Mouse (Mus musculus): Measurements from ENCODE around the gene Marc1.

The Marc1 gene

DNA sequence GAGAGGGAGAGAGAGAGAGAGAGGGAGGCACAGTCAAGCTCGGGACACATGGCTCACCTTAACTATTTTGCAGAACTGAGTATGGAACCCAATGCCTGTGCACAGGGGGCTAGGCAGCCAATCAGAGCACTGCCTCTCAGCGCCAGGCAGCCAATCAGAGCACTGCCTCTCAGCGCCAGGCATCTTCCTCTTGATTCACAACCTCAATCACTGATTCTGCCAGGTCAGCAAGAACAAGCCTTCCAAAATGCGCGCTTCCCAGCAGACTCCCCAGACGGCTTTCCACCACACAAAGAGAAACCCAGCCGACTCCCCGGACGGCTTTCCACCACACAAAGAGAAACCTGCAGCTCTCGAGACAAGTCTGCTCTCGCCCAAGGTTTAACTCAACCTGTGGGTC is 11.6 kb upstream of the Marc1 start:
- DNase-seq (ENCODE audit: low spot score in 2 of 2): peak; percentile 76 to 83

DNA sequence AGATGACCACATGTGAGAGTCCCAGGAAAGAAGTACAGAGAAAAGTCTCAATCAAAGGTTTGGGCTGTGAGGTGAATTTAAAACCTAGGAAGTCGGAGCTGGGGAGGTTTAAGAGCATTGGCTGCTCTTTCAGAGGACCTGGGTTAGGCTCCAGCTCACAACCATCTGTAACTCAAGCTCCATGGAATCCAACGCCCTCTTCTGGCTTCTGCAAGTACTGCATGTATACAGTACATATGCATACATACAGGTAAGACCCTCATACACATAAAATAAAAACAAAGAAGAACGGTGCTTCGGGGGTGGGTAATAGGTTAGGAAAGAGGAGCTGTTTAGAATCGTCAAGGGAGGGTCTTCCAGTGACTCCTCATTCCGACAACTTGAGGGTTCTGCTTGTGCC is 6.7 kb upstream of the Marc1 start:
- DNase-seq (ENCODE audit: low spot score in 2 of 2): no peak

DNA sequence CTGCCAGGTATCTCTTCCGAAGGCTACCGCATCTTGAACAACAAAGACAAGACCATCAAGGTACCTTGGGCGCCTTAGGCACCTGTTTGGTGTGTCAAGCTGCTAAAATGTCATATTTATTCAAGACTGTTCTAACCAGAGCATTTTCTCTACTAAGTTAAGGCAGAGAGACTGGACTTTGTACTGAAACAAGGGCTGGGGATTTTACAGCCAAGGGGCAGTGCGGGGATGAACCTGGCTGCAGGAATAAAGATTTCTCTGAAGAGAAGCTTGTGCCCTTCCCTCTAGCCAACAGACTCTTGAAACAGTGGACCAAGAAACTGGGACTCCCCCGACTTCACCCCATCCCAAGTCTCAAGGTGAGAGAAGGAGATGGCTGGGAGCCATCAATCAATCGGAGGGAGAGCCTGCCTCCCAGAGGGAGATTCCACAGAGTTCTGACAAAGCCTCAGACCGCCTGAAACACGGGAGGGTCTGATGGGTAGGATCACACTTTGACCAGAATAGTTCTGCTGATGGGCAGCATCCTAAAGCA is 670 bp upstream of the Marc1 start:
- no peak for DNase-seq (ENCODE audit: low spot score in 2 of 2)

DNA sequence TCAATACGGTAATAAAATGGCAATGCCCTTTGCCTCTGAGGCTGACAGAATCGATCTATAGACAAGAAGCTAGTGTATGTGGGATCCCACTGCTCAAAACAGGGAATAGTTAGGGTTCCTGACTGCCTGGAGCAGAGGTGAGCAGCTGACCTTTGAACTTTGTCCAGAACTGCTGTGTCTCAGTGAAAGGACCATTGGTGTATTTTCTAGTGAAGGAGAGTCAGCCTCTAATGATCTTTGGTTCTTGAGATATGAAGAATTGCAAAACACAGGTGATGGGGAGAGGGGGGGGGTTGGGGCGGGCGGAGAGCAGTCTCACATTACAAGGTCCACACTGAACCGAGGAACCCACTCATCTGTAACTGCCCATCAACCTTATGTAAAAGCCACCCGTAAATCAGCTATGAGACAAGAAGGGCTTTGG is 1.5 kb downstream of the Marc1 start:
- DNase-seq (ENCODE audit: low spot score in 2 of 2): no peak

DNA sequence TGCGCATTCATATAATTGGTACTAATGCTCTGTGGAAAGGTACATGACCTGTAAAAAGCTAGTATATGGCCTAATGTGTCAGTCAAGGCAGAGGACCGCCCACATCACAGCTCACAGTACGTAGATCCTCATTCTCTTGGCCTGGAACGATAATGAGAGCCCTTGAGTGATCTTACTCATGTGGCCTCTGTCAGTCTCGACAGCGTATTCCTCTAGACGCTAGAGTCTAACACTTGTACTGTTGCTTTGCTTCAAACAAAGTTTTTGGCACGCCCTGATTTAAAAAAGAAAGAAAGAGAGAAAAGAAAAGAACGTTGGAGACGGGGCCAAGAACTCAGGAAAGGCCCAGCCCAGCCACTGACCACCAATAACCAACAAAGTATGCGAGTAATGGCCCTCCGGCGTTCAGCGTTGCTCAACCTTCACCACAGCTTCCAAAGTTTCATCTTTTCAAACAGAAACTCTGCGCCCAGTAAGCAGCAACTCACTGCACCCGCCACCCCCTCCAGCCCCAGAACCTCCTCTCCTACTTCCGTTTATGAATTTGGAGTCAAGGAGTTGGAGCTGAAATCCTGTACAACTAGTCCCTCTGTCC is 2.6 kb downstream of the Marc1 start:
- DNase-seq (ENCODE audit: low spot score in 2 of 2): no peak

DNA sequence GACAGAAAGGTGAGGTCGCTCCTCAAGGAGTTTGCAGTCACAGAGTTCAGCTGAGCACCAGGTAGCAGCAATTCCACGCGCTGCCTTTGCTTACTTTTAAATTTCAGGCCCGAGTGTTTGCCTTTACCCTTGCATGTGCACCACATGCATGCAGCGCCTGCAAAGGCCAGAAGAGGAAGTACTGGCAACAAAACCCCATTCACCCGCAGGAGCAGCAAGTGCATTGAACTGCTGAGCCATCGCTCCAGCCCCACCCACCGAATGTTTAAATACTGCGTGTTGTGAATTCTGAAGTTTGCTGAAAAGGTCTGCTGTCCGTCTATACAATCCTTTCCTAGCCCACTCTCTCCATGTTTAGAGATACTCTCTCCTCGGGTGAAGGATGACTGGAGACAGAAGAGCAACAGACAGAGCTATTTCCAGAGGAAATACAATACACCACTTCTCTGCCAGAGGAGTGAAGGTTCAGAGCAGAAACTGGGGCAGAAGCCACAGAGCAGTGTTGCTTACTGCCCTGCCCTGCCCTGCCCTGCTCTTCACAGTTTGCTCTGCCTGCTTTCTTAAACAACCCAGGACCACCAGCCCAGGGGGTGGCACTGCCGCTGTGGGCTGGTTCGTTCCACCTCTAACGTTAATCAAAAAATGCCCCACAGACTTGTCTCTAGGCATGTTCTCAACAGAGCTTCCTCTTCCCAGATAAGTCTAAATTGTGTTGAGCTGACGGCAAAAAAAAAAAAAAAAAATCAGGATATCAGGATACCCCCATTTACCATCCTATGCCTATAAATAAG is 3.3 kb downstream of the Marc1 start:
- DNase-seq (ENCODE audit: low spot score in 2 of 2): peak in 1 of 2 experiments; percentile 42

DNA sequence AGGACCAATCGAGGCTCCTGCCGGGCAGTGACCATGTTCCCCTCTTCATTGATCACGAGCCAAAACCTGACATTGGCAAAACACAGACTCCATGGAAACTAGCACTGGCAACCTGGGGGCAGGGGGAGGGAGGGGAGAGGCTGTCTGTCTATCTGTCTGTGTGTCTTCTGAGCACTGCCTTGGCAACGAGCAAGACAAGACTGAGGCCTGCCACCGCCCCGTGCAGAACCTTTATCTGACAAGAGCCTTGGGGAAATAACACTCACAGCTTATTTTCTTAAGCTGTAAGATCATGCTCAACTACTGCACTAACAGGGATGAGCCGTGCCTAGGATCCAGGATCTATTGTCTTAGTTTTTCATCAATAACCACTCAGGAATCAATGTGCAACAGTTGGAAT is 4.0 kb downstream of the Marc1 start:
- DNase-seq (ENCODE audit: low spot score in 2 of 2): no peak

DNA sequence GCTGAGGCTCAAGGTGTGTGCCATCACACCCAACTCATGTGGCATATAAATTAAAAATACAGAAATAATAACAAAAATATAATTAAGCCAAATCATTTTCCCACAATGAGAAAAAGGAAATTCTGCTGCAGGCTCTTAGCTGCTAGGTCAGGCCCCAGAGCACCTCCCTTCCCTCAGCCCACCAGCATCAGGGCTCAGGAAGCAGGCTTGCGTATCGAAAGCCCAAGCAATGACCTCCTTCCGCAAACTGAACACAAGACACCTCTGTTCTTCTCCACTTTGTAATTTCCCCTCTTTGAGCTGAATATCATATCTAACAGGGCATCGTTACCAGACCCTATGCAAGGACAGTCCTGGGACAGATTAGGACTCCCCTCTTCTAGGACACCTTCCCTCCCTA is 5.4 kb downstream of the Marc1 start:
- no peak for DNase-seq (ENCODE audit: low spot score in 2 of 2)

DNA sequence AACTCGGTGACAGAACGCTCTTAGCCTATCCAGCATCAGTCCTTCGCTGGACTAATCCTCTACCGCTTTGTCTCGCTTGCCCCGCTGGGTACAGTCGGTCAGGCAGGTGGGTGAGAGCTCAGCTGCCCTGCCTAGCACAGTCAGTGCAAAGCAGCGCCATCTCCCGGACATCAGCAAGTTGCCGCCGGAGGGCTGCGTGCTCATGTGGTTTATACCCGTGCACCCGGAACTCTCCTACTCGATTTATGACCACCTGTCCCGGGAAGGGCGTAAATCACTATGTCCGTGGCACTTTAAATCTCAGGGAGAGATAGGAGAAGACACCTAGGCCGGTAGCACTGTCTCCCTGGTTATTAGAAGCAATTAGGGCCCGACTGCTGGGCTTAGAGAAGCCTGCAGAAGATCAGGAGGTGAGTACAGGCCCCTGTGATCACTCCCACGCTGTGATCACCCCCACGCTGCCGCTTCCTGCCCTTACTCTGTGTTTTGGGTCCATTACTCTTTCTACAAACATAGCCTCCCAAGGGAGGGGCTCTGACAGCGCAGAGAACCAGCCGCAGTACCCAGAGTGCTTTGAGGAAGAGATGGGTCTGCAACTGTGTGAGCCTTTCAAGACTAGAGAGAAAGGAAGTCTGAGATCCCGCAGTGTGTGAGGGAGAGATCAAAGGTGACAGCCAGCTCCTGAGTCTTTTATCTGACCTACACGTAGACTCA is 17.8 kb downstream of the Marc1 start:
- peak in 1 of 2 experiments; percentile 41 for DNase-seq (ENCODE audit: low spot score in 2 of 2)

DNA sequence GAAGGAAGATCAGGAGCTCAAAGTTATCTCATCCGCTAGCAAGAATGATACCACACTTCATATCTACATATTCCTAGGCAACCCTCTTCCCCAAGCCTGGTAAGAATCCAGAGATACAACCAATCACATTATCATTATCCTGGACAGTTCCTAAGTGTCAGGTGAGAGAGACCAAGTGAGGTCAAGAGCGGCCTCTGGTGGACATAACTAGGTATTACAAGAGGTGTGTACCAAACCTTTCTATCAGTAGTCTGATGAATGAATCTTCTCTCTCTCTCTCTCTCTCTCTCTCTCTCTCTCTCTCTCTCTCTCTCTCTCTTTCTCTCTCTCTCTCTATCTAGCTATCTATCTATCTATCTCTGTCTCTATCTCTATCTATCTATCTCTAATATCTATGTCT is 20.0 kb downstream of the Marc1 start:
- peak in 1 of 2 experiments; percentile 53 for DNase-seq (ENCODE audit: low spot score in 2 of 2)

DNA sequence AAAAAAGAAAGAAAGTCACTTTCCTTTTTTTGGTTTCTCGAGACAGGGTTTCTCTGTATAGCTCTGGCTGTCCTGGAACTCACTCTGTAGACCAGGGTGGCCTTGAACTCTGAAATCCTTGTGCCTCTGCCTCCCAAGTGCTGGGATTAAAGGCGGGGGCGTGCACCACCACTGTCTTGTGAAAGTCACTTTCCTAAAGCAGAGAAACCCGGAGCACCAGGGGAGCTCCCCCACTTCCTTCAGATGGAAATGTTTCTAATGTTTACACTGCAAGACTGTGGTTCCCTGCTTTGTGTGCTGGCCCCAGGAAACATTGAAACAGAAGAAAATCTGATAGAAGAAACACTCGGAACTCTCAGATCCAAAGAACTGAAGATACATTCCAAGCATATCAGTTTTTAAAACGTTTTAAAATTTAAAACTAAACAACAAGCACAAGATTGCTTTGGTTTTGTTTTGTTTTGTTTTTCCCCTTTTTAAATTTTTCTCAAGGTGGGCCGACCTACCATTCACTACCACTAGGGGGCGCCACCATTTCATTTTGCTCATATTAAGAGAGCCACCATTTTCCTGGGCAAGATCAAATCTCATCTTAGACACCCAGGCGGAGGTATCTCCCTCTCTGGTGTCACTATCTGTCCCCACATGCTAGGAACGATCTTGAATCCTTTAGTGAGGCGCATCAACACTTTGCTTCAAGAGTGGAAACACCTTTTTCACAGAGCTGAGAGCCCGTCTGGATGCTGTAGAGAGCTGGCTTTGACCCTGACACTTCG is 24.5 kb downstream of the Marc1 start:
- DNase-seq (ENCODE audit: low spot score in 2 of 2): no peak

DNA sequence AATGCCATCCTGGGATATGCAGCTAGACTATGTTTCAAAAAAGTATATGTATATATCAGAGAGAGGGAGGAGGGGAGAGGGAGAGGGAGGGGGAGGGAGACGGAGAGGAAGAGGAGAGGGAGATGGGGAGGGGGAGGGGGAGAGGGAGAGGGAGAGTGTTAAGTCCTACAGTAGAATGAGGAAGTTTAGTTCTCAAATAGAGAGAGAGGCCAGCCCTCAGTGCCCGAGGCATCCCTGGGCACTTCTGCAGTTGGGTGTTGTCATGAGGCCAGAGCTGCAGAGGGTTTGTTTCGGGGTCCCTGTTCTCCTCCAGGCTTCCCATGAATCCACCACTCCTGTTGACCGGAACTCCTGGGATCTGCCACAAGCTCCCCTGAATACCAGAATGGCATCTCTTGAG is 27.5 kb downstream of the Marc1 start:
- no peak for DNase-seq (ENCODE audit: low spot score in 2 of 2)

DNA sequence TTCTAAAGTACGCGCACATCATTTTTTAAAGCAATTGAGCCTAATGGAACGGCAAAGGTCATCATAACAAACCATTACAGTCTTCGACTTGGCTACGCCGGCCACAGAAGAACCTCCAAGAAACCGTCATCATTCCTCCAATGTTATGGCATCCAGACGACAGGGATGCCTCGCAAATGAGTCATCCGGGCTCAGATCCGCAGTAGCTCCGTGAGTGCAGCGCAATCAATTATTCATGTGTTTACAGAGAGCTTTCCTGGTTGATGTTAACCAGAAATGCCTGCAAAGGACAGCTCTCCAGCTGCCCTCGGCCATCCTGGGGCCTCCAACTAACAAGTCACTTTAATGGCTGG is 29.0 kb downstream of the Marc1 start:
- DNase-seq (ENCODE audit: low spot score in 2 of 2): no peak

DNA sequence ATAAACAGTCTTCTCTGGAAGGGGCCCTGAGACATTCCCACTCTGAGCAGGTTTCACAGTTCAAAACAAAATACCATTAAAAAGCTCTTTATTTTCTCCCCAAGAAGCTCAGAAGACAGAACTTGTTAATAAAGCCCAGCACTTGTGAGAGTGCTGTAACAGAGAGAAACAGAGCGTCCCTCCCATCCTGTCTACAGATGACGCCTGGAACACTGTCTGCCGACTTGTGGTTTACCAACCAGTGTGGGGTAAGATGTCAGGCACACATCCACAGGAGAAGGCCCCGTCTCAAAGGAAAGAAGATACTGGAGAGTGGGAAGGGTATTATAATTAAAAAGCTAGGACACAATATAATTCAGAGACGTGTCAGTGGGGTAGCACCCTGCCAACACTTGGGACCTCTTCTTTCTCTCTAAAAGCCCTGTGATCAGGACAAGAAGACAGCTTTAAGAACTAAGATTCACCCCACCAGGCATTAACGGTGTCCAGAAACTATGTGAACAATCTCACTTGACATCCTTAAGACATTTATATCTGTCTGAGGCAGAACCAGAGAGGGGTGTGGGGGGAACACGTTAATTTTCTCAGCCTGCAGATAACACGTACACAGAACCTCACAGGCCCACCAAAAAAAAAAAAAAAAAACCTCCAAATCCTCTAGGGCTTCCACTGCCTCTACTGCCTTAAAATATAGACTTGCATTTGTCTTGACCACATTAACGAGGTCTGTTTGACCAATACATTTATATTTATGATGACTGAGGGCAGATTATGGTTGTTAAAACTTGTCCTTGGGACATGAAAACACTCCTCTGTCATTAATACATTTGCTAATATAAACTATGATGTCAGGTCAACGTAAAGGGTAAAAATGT is 29.6 kb downstream of the Marc1 start:
- no peak for DNase-seq (ENCODE audit: low spot score in 2 of 2)

DNA sequence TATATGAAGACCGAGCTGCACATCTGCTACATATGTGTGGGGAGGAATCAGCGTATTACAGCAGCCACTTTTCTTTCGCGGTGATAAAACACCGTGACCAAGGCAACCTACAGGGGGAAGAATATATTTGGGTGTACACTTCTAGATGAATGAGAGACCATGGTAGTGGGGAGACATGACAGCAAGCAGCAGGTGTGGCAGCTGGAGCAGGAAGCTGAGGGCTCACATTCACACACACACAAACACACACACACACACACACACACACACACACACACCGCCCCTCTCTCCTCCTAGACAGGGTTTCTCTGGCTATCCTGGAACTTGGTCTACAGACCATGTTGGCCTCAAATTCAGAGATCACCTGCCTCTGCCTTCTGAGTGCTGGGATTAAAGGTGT is 33.0 kb downstream of the Marc1 start:
- no peak for DNase-seq (ENCODE audit: low spot score in 2 of 2)

DNA sequence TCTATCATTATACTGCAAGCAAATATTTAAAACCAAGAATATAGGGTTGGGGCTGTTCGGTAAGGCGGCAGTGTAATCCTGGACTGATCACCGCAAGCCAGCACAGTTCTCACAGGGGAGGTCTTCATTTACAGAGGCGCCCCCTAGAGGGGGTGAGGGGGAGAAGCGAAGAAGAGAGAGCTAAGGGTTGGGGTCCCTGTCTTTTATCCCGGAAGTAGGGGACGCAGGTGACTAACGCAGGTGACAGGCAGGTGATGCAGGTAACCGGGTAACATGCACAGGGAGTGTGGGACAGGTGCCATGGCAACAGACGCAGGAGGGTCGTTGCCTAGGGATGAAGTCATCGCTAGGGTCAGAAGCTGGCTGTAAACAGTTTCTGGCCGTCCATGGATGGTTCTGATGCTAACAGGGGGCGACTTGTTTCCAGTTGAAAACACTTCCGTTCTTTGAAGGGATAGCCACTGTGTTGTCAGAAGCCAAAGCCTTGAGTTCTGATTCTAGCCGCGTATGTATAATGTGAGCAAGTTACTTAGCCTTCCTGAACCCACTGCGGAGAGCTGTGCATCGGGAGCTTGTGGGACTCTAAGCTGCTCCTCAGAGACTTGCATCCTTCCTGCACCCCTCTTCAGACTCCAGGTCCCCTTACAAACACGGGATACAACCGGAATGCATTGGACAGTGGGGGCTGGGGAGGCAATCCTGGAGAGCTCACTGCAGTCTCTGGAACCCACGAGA is 33.9 kb downstream of the Marc1 start:
- no peak for DNase-seq (ENCODE audit: low spot score in 2 of 2)

DNA sequence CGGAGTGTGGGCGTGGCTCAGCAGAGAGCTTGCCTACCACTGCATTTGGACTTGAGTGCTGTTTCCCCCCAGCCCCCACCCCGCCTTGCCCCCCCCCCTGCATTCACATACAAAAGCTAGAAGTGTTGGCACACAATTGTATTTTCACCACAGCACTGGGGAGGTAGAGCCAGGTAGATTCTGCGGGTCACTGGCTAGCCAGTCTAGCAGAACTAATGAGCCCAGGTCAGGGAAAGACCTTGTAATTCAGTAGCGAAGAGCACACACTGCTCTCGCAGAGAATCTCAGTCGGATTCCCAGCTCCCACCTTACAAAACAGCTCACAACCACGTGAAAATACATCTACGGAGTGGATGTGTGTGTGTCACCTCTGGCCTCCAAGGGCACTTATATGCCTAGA is 35.8 kb downstream of the Marc1 start:
- DNase-seq (ENCODE audit: low spot score in 2 of 2): no peak

DNA sequence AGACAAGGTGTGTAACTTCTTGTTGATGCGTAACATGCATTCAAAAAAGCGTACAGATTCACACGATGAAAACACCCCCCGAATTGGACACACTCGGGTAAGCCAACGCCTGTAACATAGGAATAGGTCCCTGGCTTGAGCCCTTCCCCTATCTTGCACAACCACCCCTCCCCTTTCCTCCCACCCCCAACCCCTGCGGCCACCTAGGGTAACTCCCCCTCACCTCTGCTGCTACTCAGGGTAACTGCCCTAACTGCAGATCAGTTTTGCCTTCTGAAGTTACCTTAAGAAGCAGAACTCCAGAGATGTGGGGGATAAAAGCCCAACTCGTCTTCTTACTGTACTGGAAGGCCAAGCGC is 39.2 kb downstream of the Marc1 start:
- no peak for DNase-seq (ENCODE audit: low spot score in 2 of 2)

DNA sequence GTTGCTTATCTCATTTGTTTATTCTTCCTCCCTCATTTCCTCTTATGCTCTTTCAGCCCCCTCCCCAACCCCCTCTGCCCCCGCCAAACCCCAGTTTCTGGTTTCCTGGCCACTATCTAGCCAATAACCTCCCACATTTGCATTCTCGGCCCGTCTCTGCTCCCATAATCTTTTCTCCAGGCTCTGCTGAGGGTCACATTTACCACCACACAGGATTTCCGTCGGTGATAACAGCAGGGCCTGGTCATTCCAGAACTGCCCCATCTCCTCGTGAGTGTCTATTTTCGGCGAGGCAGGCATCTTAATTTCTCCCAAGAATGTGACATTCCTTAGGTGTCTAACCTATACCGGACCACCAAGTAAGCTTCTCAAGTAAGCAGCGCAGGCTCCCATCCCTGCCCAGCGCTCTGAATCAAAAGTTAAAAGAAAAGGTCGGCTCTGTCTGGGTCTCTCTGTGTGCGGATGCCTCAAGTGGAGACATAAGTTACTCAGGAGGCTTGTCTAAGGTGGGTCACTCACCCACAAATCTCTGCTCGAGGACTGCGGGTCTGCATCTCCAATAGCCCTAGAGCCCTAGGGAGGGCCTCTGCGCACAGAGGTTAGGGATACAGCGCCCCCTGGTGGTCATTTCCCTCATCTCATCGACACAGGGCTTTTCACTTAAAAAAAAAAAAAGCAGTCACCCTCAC is 39.8 kb downstream of the Marc1 start:
- DNase-seq (ENCODE audit: low spot score in 2 of 2): peak; percentile 43 to 75

DNA sequence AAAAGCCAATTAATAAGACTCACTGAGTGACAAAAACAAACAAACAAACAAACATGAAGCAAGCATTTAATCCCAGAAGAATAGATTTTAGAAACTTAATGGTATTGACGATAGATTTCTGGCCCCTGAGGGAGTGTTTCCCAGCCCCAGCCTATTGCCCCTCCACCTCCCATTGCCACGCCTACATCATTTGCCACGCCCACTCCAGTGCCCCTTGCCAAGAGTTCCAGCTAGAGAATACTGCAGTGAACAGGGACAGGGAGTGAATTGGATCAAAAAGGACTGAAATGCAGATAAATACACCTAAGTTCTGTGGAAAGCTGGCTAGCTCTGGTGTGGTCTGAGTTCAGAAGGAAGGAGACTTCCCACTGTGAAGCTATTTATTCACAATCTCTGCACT is 47.2 kb downstream of the Marc1 start:
- DNase-seq (ENCODE audit: low spot score in 2 of 2): no peak

All from right cerebral cortex, postnatal 10 days (tissue).